Mouse (Mus musculus) hindlimb bud, embryonic 11.5 days (tissue): Measurements from ENCODE around the gene Morf4l2.
A peak's percentile ranks its signal among the peaks of the same experiment; 100 is the strongest.
"Not testable (repeated sequence)": the region's sequence is repeated elsewhere in the genome, so short reads cannot be mapped to it uniquely, and the experiment has no call there.

Source experiments
- DNase-seq: peaks from one replicate; pipeline ENCODE4 v3.0.0-alpha.2; 2012; ENCODE audit warnings: low read depth, low spot score; ENCODE audit errors: extremely low spot score

The Morf4l2 gene

GRCm38 (mm10) chrX:136743459-136743858 lies at the start of gene Morf4l2:
Morf4l2 (minus strand) TSS chrX:136743690.
- no peak for DNase-seq

- no peak for DNase-seq
Measured at GRCm38 (mm10) chrX:136789446-136789845, 46.0 kb upstream of the Morf4l2 start.

GRCm38 (mm10) chrX:136780041-136780440 lies 36.6 kb upstream of the Morf4l2 start, which contains the start of gene Glra4:
Glra4 (minus strand) TSS chrX:136780141.
- DNase-seq = no peak

GRCm38 (mm10) chrX:136779262-136779661 lies 35.8 kb upstream of the Morf4l2 start:
- no peak for DNase-seq

GRCm38 (mm10) chrX:136778046-136778445 lies 34.6 kb upstream of the Morf4l2 start:
- no peak for DNase-seq

- no peak for DNase-seq
Measured at GRCm38 (mm10) chrX:136773035-136773434, 29.5 kb upstream of the Morf4l2 start.

- no peak for DNase-seq
Measured at GRCm38 (mm10) chrX:136761103-136762074, 17.9 kb upstream of the Morf4l2 start.

GRCm38 (mm10) chrX:136755464-136755863 lies 12.0 kb upstream of the Morf4l2 start:
- DNase-seq = no peak

GRCm38 (mm10) chrX:136749329-136749728 lies 5.8 kb upstream of the Morf4l2 start:
- DNase-seq = no peak

GRCm38 (mm10) chrX:136744663-136745062 lies 1.2 kb upstream of the Morf4l2 start:
- DNase-seq = no peak

GRCm38 (mm10) chrX:136742661-136743103 lies 808 bp downstream of the Morf4l2 start:
- no peak for DNase-seq

- DNase-seq = no peak
Measured at GRCm38 (mm10) chrX:136742241-136742640, 1.2 kb downstream of the Morf4l2 start.

- DNase-seq = no peak
Measured at GRCm38 (mm10) chrX:136741651-136742201, 1.8 kb downstream of the Morf4l2 start.

- peak; percentile 72 for DNase-seq
Measured at GRCm38 (mm10) chrX:136740791-136741650, 2.5 kb downstream of the Morf4l2 start.

- DNase-seq = no peak
Measured at GRCm38 (mm10) chrX:136740087-136740790, 3.3 kb downstream of the Morf4l2 start.

GRCm38 (mm10) chrX:136732016-136732415 lies 11.5 kb downstream of the Morf4l2 start:
- no peak for DNase-seq

GRCm38 (mm10) chrX:136714742-136715474 lies 28.6 kb downstream of the Morf4l2 start:
- DNase-seq = not testable (repeated sequence)

- no peak for DNase-seq
Measured at GRCm38 (mm10) chrX:136708782-136709181, 34.7 kb downstream of the Morf4l2 start.

- no peak for DNase-seq
Measured at GRCm38 (mm10) chrX:136708168-136708681, 35.3 kb downstream of the Morf4l2 start.
